Mouse (Mus musculus) left cerebral cortex, postnatal 10 days (tissue): ENCODE measurements around the gene Paqr3. TPM values are rescaled to one million over a fixed set of nuclear protein-coding genes. Genes with fewer than 3 reads are reported as not detected.

Source experiments
- DNase-seq, 2 experiments: peaks; one replicate each; pipeline ENCODE4 v3.0.0; 2021 to 2022; ENCODE audit warnings: low spot score in 2 of 2, mixed read lengths in 1 of 2; ENCODE audit errors: extremely low spot score in 1 of 2
- intact Hi-C: fragments of 180-260 bp; cut with DNase I; formaldehyde crosslinking; loops from one replicate; pipeline ENCODE4 v1.15.1; 2025
- total RNA-seq, 2 experiments: library from RNA; stranded (reverse); gene quantifications; 2 replicates each; pipeline ENCODE4 v1.2.3; 2021

The Paqr3 gene
- total RNA-seq, 2 experiments from 2014 or later = 28.6 to 29.7 TPM

GRCm38 (mm10) chr5:97046680-97047079, 64.7 kb downstream of the Paqr3 start:
- DNase-seq = no peak
- intact Hi-C loops = no loop called here

GRCm38 (mm10) chr5:97045260-97045659, 66.1 kb downstream of the Paqr3 start:
- intact Hi-C loops = no loop called here

More at GRCm38 (mm10) chr5:97045260-97045659, 66.1 kb downstream of the Paqr3 start:
- no peak for DNase-seq

Other genes starting within 250 kb of the Paqr3 start
- gene Bmp2k, start 113.9 kb downstream of the Paqr3 start, total RNA-seq = 10 to 100 TPM; 14.3 to 14.8 TPM